Mouse (Mus musculus) cortical plate, adult 2 months (tissue): Measurements from ENCODE around the gene Trappc2l. TPM values are rescaled to one million over a fixed set of nuclear protein-coding genes. Genes with fewer than 3 reads are reported as not detected.
A peak's percentile ranks its signal among the peaks of the same experiment; 100 is the strongest.

Experiments
- H3K27ac ChIP-seq: fragments of 200-500 bp; 2 replicates; pipeline ENCODE4 v1.5.1; 2012; ENCODE audit warnings: low read length, control low read depth, inconsistent platforms; ENCODE audit not compliant: insufficient read depth
- H3K4me1 ChIP-seq: fragments of 200-500 bp; 2 replicates; pipeline ENCODE4 v1.6.1; 2011; ENCODE audit warnings: low read length; ENCODE audit not compliant: control insufficient read depth, insufficient read depth
- H3K4me3 ChIP-seq: fragments of 200-500 bp; 2 replicates; pipeline ENCODE4 v1.5.1; 2011; ENCODE audit warnings: mild to moderate bottlenecking, low read length, control low read depth; ENCODE audit not compliant: insufficient read depth
- CTCF ChIP-seq: fragments of 200-500 bp; IDR thresholded peaks from 2 replicates; pipeline ENCODE4 v1.5.1; 2011; ENCODE audit warnings: mild to moderate bottlenecking, control low read depth, low read length; ENCODE audit not compliant: insufficient read depth; ENCODE audit errors: extremely low read depth
- POLR2A ChIP-seq: fragments of 200-500 bp; IDR thresholded peaks from 2 replicates; pipeline ENCODE4 v1.6.1; 2011; ENCODE audit warnings: mild to moderate bottlenecking, low read length, control low read depth; ENCODE audit not compliant: insufficient read depth; ENCODE audit errors: extremely low read depth
- polyA plus RNA-seq: library from polyadenylated mRNA; depleted of rRNA; stranded (reverse); fragments of >200 nt; gene quantifications from 2 replicates; pipeline ENCODE4 v1.2.3, GENCODE M21; 2012

Trappc2l gene
- polyA plus RNA-seq, 1 experiment = 133 TPM

DNA sequence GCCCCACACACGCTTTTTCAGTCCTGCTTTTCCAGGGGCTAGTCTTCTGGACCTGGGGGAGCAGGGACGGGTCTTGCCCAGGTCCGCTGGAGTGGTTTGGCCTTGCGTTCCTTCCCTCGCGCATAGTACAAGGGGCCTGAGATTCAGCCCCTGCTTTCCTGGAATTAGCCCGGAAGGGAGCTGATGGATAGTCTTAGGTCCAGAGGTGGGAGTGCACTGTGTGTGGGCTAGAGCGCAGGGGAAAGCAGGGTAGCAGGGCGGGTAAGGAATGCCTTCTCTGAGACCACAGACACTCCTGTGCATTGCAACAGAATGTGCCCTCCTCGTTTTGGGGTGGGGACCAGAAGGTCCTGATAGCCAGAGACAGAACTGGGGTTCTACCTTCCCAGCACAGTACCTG is 34.3 kb upstream of the Trappc2l start:
- TF ChIP-seq POLR2A (no peak), CTCF (no peak)
- Histone ChIP-seq H3K4me1 (no peaks in the 10 kb centered on the region), H3K27ac (no peak overlapping the region), H3K4me3 (peak overlapping the region; percentile 82)

DNA sequence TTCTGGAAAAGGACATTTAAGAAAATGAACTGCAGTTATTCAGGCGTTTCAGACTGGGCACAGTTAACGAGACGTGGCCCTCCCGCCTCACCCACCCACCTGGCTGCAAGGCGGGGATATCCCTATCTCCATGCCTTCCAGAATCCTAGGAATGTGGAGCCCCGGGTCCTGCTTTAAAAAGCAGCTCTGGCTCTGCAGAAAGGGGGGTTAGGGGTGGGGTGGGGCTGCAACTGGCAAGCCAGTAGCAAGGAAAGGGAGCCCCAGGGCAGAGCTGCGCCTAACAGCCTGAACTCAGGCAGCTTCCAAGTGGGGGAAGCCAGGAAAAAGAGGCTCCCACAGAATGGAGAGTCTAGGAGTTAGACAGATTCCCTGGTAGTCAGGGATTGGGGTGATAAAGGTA is 32.2 kb upstream of the Trappc2l start:
- Histone ChIP-seq H3K4me1 (no peaks in the 10 kb centered on the region), H3K27ac (no peak overlapping the region), H3K4me3 (no peak overlapping the region)
- no peak for TF ChIP-seq CTCF
- TF ChIP-seq POLR2A = no peak

DNA sequence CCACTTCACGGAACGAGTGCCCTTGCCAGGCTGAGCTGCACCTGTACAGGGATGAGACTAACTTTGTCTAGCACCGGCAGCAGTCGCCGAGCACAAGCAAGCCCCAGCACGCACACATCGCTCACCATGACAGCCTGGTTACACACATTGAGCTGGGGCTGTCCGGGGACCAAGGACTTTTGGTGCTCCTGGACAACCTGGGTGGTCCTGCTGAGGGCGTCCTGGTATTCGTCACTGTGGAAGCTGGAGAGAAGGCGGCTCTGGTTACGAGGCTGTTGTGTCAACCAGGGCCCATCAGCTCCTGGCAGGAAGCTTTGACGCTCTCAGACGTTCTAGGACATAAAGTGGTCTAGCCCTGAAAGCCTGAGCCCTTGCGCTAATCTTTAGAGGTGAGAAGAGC is 30.5 kb upstream of the Trappc2l start:
- TF ChIP-seq CTCF = no peak
- no peak for TF ChIP-seq POLR2A

DNA sequence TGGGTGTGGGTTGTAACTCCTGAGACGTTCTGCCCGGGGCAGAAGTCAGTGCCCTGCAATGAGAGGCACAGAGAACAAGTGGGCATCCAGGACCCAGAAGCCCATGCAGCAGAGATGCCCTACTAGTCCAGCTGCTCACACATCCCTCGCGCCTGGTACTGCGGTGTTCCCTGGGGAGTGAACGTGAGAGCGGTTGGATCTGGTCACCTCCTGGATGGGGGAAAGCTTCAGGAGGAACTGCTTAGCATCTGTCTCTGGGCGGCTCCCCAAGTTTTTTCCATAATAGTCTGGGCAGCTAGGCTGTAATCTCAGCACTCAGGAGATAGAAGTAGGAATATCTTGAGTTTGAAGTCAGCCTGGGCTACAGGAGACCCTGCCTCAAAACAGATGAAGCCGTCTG is 26.5 kb upstream of the Trappc2l start:
- H3K4me3 ChIP-seq = no peak overlapping the region
- no peak overlapping the region for H3K27ac ChIP-seq
- TF ChIP-seq POLR2A = no peak
- TF ChIP-seq CTCF = no peak
- no peaks in the 10 kb centered on the region for H3K4me1 ChIP-seq

More for the DNA sequence above, 30.5 kb upstream of the Trappc2l start:
- Histone ChIP-seq H3K27ac (no peak overlapping the region), H3K4me3 (no peak overlapping the region), H3K4me1 (no peaks in the 10 kb centered on the region)

DNA sequence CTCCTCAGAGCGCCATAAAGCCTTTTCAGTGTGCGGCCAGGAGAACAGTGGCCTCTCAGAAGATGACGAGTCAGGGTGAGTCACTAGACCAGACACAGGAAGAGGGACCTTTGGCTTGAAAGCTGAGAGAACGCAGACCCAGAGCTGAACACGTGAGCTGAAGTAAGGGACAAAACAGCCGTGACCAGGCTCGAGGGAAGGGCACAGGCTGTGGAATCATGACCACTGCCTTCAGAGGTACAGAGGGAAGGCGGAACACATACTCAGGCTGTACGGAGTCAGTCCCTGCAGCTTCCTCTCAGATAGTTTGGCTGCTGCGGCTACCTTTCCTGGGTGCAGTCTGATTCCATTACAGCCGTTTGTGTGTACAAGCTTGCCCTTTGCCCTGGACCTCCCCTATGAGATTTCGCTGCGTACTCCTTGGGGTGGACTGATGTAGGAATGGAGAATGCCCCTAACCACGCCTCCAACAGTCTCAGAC is 26.0 kb upstream of the Trappc2l start:
- Histone ChIP-seq H3K4me3 (no peak overlapping the region), H3K4me1 (no peaks in the 10 kb centered on the region), H3K27ac (no peak overlapping the region)
- no peak for TF ChIP-seq POLR2A
- no peak for TF ChIP-seq CTCF

DNA sequence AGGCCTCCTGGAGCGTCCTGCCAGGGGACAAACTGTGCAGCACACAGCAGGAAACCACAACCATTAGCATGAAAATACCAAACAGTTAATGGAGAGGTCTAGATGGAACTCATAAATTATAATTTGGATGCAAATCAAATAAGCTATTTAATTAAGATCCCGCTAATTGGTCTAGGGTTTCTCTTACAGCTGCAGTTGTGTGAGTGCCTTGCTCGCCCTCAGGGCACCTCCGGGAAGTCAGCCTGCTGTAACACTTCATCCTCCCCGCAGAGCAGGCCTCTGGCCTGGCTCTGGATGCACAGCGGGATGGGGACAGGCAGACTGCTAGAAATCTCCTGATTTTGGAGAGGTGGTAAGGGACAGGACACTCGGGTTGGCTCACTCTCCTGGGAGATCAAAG is 25.3 kb upstream of the Trappc2l start:
- H3K27ac ChIP-seq = no peak overlapping the region
- no peak overlapping the region for H3K4me3 ChIP-seq
- TF ChIP-seq POLR2A = no peak
- no peak for TF ChIP-seq CTCF
- H3K4me1 ChIP-seq = no peaks in the 10 kb centered on the region

DNA sequence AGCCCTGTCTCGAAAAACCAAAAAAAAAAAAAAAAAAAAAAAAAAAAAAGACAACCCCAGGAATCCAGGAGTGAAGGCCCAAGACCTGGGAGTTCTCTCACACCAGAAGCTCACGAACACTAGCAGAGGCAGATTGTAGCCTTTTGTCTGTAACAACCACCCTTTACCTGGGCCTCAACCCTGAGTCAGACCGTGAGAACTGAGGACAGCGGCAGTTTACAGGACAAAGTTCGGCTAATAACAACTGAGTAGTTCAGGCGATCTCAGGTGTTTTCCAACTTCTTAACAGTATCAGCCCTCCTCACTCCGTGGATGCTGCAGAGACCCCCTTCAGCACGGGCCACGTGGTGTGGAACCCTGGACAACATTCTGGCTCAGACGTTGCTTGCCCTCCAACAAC is 24.7 kb upstream of the Trappc2l start:
- no peak for TF ChIP-seq POLR2A
- no peak for TF ChIP-seq CTCF
- Histone ChIP-seq H3K4me3 (no peak overlapping the region), H3K4me1 (no peaks in the 10 kb centered on the region), H3K27ac (no peak overlapping the region)

DNA sequence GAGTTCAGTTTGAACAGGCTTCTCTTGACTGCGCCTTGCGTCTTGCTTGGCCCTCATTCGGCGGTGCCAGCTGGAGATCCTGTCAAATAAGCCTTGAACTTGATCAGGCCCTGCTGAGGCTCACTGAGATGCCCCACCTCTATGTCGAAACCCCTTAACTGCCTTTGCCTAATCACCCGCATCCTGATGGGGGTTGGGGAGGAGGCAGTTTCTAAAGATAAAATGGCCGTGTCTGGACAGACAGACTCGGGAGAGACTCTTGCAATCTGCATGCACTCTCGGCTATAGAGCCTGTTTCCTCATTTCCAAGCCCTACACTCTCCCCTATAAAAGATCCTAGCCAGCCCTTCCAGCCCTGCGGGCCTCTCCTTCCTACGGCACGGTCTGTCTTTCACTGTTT is 18.2 kb upstream of the Trappc2l start:
- no peak overlapping the region for H3K4me3 ChIP-seq
- H3K27ac ChIP-seq = no peak overlapping the region

DNA sequence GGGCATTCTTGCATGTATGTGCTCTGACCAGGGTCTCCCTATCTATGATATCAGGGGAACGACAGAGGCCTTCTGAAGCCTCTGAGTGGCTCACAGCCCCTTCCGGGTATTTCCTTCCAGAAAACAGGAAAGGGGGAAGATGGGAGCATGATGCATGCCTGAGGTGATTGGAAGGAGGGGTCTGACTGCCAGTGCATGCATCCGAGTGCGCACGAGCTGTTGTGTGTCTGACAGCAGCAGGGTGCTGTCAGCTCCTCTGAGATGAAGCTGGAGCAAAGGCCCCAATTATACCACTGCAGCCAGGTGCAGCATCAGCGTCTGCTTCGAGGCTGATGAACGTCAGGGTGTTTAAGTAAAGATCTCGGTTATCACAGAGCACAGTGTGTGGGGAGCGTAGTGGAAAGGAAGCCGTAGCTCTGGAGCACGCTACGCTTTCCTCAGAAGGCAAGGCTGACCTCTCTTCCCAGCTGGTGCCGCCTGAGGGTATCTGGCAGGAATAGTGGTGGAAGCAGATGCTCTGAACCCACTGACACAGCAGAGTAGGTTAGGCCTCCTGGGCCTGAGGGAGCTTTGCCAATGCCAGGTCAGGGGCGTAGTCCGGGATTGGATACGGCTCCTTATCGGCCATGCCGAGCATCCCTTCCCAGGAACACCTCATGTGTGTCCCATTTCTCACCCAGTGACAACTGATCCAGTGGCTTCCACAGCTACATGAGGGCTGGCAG is 17.5 kb upstream of the Trappc2l start:
- Histone ChIP-seq H3K27ac (no peak overlapping the region), H3K4me1 (no peaks in the 10 kb centered on the region), H3K4me3 (no peak overlapping the region)
- TF ChIP-seq CTCF = no peak
- TF ChIP-seq POLR2A = no peak

More for the DNA sequence above, 18.2 kb upstream of the Trappc2l start:
- H3K4me1 ChIP-seq = no peaks in the 10 kb centered on the region
- no peak for TF ChIP-seq CTCF
- no peak for TF ChIP-seq POLR2A

DNA sequence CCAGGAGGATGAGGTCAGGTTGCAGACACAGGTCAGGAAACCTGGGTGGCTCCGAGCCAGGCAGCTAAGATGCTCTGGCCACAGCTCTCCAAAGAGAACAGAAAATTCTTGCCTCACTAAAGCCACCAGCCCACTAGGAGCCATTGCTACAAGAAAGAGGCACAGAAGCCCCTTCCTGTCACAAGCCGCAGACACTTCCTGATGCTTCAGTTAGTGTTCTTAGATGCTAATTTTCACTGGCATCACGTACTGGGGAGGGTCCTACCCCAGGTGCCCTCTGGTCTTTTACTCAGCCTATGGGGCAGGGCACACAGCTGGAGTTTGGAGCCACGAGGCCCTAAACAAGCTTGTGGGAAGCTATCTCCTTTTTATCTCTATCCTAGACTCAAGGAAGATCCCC is 15.4 kb upstream of the Trappc2l start:
- H3K27ac ChIP-seq = no peak overlapping the region
- H3K4me1 ChIP-seq = no peaks in the 10 kb centered on the region
- H3K4me3 ChIP-seq = no peak overlapping the region
- TF ChIP-seq CTCF (no peak), POLR2A (no peak)
